Mouse (Mus musculus) frontal cortex, adult 2 months (tissue): ENCODE data around the gene Olfr1115. TPM values are rescaled to one million over a fixed set of nuclear protein-coding genes. Genes with fewer than 3 reads are reported as not detected.
"Not testable (repeated sequence)": the region's sequence is repeated elsewhere in the genome, so short reads cannot be mapped to it uniquely, and the experiment has no call there.

ENCODE experiments used
- DNase-seq, 2 experiments: peaks; one replicate each; pipeline ENCODE4 v3.0.0; 2022; ENCODE audit warnings: low spot score in 1 of 2; ENCODE audit errors: extremely low spot score in 1 of 2
- polyA plus RNA-seq: library from polyadenylated mRNA; depleted of rRNA; stranded (reverse); fragments of >200 nt; gene quantifications from 2 replicates; pipeline ENCODE4 v1.2.3, GENCODE M21; 2012; rRNA removed

Gene Olfr1115
- not detected in 2 replicates for polyA plus RNA-seq

- no peak for DNase-seq
These were observed at the start of gene Olfr1115 for GRCm38 (mm10) chr2:87247713-87248112. Gene Olfr1115 (plus strand): TSS chr2:87248013.

- DNase-seq = no peak
These were observed 39.1 kb upstream of the Olfr1115 start, which contains the start of gene Olfr1113 for GRCm38 (mm10) chr2:87208670-87209069. Gene Olfr1113 (plus strand): TSS chr2:87208970.

GRCm38 (mm10) chr2:87267234-87267633, 19.4 kb downstream of the Olfr1115 start, which contains the start of gene Olfr1116:
Gene Olfr1116 (plus strand): TSS chr2:87267534.
- no peak for DNase-seq

GRCm38 (mm10) chr2:87293977-87294376, 46.2 kb downstream of the Olfr1115 start:
- not testable (repeated sequence) for DNase-seq

Other genes with a start within 250 kb of the Olfr1115 start
- not detected in 2 replicates for gene Olfr1102, start 249.6 kb upstream of the Olfr1115 start, polyA plus RNA-seq
- 0.15 TPM in 1 of 2 replicates, not detected in the other for gene Olfr1104, start 220.9 kb upstream of the Olfr1115 start, polyA plus RNA-seq
- not detected in 2 replicates for gene Olfr1105, start 211.5 kb upstream of the Olfr1115 start, polyA plus RNA-seq
- gene Olfr1106, start 195.7 kb upstream of the Olfr1115 start, polyA plus RNA-seq = 0.23 TPM in 1 of 2 replicates, not detected in the other
- gene Olfr1107, start 172.2 kb upstream of the Olfr1115 start, polyA plus RNA-seq = not detected in 2 replicates
- gene Olfr1109, start 152.0 kb upstream of the Olfr1115 start, polyA plus RNA-seq = not detected in 2 replicates
- gene Olfr259, start 133.4 kb upstream of the Olfr1115 start, polyA plus RNA-seq = not detected in 2 replicates
- gene Olfr1110, start 107.7 kb upstream of the Olfr1115 start, polyA plus RNA-seq = 0.04 TPM in 1 of 2 replicates, not detected in the other
- not detected in 2 replicates for gene Olfr1111, start 95.4 kb upstream of the Olfr1115 start, polyA plus RNA-seq
- not detected in 2 replicates for gene Olfr1112, start 60.2 kb upstream of the Olfr1115 start, polyA plus RNA-seq
- not detected in 2 replicates for gene Olfr1113, start 39.0 kb upstream of the Olfr1115 start, polyA plus RNA-seq
- not detected in 2 replicates for gene Olfr1116, start 19.5 kb downstream of the Olfr1115 start, polyA plus RNA-seq
- gene Olfr1118, start 59.6 kb downstream of the Olfr1115 start, polyA plus RNA-seq = not detected in 2 replicates
- not detected in 2 replicates for gene Olfr1120, start 106.8 kb downstream of the Olfr1115 start, polyA plus RNA-seq
- not detected in 2 replicates for gene Olfr1121, start 121.9 kb downstream of the Olfr1115 start, polyA plus RNA-seq
- gene Olfr1122, start 137.8 kb downstream of the Olfr1115 start, polyA plus RNA-seq = not detected in 2 replicates
- gene Olfr1123, start 168.6 kb downstream of the Olfr1115 start, polyA plus RNA-seq = not detected in 2 replicates
- gene Olfr1124, start 182.3 kb downstream of the Olfr1115 start, polyA plus RNA-seq = not detected in 2 replicates
- gene Olfr1126, start 205.9 kb downstream of the Olfr1115 start, polyA plus RNA-seq = not detected in 2 replicates
- gene Pramel7, start 249.1 kb downstream of the Olfr1115 start, polyA plus RNA-seq = not detected in 2 replicates